Mouse (Mus musculus): ENCODE data around the gene Pnck.

The Pnck gene

DNA sequence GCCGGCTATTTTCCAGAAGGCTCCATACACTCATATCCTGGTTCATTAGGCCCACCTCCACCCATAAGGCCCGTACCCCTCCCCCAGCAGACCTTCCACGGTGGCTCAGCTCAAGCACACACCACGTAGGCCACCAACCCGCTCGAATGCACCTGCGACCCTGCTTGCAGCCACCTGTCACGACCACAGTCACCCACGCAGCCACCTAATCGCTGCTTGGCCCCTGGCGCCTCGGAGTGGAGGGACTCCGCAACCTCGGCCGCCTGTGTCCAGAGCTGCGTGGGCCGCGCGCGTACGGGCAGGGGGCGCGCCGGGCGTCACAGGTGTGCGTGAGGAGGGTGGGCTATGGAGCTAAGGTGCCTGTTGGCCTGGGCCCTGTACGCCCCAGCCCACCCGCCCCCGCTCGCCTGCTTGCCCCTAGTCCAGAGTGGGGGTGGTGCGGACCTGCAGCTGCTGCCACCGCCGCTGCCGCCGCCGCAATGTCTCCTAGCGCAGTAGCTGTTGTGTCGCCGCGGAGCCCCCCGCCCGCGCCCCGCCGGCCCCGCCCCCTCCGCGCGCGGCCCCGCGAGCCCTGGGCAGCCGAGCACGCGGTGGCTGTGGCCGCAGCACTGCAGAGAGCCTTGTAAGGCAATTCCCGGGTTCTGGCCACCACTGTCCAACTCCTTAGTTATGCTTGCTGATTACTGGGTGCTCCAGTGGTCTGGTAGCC is at the start of gene Pnck:
Gene Pnck (minus strand): TSS at position 543 of the 709 bp plus-strand sequence.
- no peak for DNase-seq (ENCODE audit: low read depth, low spot score)

DNA sequence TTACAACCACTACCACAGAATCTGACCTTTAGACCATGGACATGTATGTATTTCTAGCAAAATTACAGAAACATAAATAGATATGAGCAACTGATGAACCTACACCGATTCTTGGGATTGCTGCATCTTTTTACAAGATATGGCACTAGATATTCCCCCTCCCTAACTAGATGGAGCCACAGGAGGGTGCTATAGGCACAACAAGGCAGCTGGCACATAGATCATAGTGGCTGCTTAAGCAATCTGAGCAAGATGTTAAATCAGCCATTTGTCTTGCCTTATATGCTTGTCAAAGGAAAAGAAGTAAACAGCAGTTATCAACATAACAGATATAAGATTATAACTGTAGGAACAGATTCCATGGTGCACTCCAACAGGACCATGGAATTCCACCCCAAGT is 40.6 kb upstream of the Pnck start:
- no peak for DNase-seq (ENCODE audit: low read depth, low spot score)

DNA sequence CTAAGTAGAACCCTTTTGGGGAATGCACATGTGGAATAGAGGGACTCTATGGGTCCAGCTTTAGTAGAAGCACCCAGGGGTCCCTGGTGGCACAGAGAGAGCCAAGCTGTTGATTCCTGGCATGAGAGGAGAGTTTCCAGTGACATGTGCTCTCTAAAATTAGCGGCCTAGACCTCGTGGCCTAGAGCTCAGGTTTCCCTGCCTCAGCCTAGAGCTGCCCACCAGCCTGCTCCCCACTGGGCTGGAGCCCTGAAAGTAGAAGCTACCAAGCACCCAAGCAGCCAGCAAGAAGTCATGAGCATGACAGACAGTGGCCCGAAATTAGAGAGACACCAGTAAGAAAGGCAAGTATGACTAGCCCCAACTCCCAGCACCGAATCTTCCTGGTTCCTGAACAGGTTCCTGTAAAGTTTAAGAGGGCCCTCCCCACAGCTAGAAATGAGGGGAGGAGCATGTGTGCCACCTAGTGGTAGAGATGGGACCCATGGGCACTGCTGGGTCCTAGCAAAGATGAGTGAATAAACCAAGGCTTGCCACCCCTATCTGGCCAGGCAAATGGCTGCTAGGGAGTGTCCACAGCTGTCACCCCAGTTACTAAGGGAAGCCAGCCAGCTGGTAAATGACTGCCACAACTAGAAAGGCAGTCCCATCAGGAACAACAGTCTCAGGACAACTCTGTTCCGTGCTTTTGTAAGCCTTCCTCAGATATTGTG is 31.2 kb upstream of the Pnck start:
- no peak for DNase-seq (ENCODE audit: low read depth, low spot score)

DNA sequence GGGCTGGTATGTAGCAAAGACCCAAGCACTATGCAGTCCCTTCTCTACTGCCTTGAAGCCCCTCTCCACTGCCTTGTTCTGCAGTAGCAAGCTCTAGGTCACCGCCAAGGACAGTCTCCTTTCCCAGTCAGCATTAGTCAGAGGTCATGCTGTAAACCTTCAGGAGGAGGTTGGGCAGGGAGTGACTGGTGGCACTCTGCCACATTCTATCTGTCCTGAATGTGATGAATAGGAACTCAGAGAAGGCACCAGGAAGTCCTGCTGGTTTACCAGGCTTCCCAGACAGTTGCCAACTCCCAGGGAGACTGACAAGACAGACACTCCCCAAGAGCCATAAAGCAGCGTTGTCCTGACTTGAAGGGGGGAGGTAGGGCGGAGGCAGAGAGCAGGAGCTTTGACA is 25.7 kb upstream of the Pnck start:
- no peak for DNase-seq (ENCODE audit: low read depth, low spot score)

DNA sequence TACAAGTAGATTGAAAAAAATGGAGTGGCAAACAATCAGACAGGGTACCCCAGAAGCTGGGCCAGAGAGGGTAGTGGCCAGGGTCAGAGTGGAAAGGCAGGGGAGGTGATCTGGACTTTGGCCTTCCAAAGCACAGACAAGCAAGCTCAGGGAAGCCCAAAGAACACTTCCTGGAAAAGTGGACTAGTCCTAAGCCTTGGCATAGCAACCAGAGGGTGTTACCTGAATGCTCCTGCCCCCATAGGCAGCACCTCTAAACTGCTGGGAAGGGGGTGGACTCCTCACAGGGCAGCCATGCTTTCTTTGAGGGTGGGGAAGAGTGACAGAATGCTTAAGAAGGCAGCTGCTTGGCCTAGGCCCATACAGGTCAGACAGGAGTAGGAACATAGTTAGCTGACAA is 25.1 kb upstream of the Pnck start:
- no peak for DNase-seq (ENCODE audit: low read depth, low spot score)

DNA sequence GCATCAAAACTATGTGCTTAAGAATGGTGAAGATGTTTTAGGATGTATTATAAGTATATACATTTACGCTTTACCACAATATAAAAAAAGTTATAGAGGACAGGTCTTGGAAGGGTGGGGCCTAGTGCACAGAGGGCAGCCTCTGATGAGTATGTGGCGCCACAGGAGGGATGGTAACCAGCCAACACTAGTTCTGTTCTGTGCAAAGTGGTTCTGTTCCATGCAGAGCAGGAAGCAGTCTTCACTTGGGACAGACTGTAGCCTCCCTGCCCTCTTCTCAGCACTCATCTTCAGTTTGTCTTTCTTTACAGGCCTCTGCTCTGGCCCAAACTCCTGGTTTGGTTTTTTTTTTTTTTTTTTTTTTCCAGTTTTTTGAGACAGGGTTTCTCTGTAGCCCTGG is 24.2 kb upstream of the Pnck start:
- no peak for DNase-seq (ENCODE audit: low read depth, low spot score)

DNA sequence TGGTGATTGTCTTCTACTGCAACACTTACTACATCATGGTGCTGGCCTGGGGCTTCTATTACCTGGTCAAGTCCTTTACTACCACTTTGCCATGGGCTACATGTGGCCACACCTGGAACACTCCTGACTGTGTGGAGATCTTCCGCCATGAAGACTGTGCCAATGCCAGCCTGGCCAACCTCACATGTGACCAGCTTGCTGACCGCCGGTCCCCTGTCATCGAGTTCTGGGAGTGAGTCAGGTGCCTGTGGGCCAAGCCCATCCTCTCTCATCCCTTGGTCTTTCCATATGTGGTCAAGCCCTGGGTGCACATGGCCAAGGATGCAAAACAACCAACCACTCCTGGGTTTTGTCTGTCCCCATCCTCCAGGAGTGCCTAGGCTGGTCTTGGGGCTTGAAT is 16.8 kb upstream of the Pnck start:
- DNase-seq (ENCODE audit: low read depth, low spot score): no peak

DNA sequence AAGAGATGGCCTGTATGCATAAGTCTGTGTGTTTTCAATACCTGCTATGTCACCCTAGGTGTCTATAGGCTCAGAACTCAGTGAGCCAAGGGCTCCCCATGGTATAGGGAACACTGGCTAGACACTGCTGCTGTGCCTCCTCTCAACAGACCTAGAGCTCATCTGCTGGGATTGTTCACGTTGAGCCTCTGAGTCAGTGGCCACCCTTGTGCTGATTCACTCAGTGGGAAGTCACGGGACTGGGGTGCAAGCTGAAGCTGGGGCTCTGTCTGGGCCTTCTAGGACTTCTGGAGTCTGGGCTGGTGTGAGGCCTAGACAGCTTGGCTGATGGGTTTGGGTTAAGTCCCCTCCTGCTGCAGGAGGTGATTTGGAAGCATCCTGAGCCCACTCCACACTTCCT is 15.3 kb upstream of the Pnck start:
- DNase-seq (ENCODE audit: low read depth, low spot score): no peak

DNA sequence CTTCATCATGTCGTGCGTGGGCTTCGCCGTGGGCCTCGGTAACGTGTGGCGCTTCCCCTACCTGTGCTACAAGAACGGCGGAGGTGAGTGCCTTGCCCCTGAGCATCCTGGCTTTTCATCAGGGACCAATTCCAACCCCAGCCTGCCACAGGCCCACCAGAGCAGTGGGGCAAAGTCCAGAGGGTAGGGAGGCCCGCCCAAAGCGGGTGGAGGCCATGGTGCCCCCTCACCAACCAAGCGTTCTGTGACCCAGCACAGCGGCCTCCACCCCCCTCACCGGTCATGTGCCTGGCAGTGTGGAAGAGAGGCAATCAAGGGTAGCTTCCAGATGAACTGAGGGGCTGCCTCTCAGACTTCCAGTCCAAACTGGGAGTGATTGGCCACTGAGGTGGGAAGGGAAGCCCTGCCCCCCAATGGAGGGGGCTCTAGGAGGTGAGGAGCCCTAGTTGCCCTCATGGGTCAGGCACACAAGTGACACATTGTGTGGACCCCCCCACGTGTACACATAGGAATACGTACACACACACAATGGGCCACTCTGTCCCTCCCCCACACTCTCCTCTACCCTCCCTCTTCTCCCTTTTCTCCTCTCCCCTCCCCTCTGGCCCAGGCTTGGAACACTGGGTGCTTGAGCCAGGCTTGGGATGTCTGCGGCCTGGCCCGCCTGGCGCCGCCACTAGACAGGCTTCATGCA is 14.2 kb upstream of the Pnck start:
- DNase-seq (ENCODE audit: low read depth, low spot score): no peak

DNA sequence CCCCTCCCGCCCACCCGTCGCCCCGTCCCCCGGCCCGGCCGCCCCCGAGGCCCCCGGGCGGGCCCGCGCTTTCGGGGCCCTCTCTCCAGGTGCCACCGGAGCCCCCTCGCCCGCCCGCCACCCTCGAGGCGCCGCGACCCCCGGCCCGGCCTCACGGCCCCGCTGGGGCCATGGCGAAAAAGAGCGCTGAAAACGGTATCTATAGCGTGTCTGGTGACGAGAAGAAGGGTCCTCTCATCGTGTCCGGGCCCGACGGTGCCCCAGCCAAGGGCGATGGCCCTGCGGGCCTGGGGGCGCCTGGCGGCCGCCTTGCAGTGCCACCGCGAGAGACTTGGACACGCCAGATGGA is 13.7 kb upstream of the Pnck start:
- no peak for DNase-seq (ENCODE audit: low read depth, low spot score)

DNA sequence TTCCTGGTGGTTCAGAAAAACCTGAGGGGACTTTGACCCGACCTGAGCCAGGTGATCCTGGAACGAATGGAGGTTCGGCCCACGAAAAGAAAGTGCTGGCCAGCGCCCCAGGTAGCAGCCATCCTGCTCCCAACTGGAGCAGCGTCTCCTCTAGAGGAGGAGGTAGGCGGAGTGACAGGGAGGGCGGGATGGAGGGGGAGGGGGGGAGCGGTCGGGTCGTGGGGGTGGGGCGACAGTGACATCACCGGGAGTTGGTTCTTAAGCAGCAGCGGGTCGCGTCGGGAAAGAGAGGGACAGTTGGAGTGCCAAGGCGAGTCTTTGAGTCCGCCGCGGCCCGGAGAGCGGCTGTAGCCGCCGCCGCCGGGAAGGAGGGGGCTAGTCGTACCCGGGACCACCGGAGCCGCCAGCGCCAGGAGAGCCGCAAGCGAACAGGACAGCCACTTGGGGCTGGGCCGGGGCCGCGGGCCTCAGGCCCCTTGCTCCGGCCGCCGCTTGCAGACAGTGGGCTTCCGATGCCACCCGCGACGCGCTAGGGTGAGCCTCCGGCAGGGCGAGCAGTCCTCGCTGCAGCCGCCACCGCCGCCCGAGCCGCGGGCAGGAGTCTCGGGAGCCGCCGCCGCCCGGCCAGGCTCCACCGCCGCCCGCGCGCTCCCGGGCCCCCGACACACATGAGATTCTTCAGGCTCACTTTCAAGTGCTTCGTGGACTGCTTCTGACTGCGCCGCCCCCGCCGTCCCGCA is 13.1 kb upstream of the Pnck start, which contains the start of gene Slc6a8:
Gene Slc6a8 (plus strand): TSS at position 272 of the 740 bp plus-strand sequence.
- no peak for DNase-seq (ENCODE audit: low read depth, low spot score)

DNA sequence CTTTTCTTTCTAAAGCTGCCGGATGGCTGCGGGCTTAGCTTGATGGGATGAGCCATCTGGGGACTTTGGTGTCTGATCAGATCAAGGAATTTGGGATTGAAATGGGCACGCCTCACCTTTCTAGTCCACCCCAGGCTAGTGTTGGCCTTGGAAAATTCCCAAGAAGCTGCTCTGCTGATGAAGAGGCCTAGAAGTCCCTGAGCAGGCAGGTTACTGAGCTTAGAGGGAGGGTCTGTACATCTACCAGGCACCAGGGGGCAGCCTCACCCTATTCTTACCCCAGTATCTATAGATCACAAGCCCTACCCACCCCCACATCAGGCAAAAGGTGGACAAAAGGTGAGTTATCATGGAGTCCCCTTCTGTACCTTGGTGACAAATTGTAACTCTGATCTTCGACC is 12.1 kb upstream of the Pnck start:
- peak; percentile 61 for DNase-seq (ENCODE audit: low read depth, low spot score)

DNA sequence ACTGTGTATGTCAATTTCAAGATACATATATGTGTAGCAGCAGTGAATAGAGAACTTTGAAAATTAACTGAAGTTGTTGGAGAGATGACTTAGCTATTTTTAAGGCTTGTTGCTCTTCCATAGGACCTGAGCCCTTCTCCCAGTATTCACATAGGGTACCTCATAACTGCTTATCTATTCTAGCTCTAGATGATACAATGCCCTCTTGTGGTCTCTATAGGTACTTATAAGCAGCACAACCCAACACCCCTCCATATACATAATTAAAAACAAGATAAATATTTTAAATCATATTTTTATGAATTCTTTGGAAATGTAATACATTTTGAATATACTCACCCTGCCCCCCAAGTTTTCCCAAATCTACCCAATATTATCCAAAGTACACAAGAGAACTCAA is 3.2 kb upstream of the Pnck start:
- no peak for DNase-seq (ENCODE audit: low read depth, low spot score)

DNA sequence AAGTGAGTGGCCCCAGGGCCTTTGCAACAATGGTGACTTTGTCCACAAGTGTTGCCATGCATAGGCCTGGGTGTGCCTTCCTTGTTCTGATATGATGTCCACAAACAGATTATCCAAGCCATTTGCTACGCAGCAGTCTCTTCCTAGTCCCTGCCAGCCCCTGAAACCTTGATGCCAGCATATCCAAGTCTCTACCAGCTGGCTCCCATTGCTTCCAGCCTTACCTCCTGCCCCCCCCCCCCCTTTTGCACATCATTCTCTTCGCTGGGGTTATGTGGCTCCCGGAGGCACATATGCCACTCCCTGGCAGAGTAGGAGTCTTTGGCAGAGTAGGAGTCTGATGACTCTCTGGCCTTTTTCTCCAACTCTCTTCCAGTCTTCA is 358 bp upstream of the Pnck start:
- no peak for DNase-seq (ENCODE audit: low read depth, low spot score)

DNA sequence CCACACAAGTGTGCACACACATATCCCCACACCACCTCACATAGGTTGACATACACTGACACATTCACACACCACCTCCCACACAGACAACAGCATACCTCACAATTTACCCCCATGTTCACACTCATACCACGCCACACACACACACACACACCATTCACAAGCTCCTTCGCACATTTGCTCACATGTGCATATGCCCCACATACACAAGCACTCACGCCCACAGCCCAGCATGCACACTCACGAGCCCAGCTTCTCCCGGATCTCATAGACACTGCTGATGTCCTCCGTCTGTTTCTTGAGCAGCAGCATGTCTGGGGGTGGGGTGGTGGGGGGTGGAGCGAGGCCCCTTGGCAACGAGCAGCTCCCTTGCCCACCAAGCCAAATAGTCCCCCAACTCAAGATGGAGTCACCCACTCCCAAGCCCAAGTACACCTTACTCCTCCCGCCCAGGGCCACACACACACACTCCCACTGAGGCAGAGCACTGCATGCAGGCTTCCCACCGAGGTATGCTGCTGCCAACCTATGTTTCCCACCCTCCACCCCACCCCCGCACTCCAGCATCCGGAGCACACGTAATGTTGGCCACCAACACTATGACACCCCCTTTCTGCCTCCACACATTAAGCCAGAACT is 862 bp downstream of the Pnck start:
- no peak for DNase-seq (ENCODE audit: low read depth, low spot score)

DNA sequence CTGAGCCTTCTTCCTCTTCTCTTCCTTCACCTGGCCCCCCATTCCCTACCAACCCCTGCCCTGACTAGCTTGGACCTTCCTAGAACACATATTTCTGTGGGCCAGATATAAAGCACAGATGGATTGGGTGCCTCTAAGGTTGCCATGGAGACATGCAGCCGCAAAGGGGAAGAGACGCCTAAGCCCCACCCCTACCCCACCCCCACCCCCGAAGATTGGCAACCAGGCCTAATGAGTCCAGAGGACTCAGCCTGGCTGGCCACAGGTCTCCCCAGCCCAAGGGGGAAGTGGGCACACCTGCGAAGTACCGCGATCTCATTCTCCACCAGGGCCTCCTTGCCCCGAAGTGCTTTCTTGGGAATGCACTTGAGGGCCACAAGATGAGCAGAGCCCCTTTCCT is 1.5 kb downstream of the Pnck start:
- no peak for DNase-seq (ENCODE audit: low read depth, low spot score)

DNA sequence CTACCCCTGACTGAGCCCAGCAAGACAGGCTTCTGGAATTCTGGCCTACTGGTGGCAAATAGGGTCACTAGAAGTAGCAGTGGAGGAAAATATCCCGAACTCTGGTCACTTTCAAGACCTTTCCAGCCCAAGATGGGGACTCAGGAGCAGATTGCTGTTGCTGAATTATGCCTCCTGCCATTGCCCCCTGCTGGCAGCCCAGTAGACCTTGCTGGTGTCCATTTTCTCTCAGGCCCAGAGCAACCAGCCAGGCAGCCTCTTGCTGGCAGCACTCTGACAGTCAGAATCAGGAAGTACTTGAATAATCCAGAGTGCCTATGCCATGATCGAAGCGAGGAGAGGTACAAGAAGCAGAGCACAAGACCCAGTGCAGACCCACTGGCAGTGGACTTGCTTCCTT is 4.4 kb downstream of the Pnck start:
- DNase-seq (ENCODE audit: low read depth, low spot score): no peak

DNA sequence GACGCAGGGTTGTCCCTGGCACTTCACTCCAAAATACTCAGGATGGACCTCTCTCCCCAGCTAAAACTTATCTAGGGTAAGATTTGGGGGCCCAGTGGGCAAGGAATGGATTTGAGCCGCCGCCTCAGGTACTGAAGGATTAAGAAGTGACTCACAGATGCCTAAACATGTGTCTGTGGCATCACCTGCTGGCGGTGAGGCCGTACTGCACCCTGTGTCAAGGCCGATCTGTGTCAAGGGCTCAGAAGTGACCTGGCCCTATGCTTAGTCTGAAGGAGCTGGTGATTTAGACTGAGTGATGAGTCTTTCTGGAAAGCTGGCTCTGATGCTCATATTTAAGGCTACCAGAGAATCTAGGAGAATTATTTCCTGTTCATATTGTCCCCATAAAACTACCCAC is 5.7 kb downstream of the Pnck start:
- DNase-seq (ENCODE audit: low read depth, low spot score): peak; percentile 71

DNA sequence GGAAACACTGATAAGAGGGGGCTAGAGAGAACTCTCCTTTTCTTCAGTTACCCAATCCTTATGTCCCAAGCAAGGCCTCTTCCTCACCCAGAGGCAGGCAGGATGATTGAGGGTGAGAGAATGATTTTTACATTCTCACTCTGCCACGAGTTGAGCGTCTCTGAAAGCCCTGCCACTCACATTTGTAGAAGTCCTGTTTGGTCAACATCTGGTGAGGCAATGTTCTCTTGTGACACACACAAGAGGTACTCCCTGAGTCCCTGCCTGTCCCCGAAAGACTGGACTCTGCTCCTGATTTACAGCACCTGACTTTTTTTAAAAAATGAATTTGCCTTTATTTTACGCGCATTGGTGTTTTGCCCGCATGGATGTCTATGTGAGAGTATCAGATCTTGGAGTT is 6.5 kb downstream of the Pnck start:
- DNase-seq (ENCODE audit: low read depth, low spot score): no peak

DNA sequence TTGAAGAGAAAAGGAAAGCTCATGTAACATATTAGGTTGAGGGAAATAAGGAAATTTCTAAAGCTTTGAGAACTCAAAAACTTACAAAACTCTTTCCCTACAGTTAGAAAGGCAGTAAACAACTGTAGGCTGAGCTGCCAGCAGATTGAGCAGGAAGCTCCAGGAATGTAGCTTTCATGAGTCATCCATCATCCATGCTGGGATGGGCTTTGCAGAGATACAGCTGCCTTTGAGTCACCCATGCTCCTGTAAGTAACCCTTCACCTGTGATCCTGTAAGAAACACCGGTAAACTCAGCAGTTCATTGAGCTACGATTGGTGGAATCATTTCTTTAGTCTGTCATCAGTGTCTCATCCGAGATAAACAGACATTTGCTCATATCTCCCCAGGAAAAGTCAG is 9.0 kb downstream of the Pnck start:
- DNase-seq (ENCODE audit: low read depth, low spot score): no peak

DNA sequence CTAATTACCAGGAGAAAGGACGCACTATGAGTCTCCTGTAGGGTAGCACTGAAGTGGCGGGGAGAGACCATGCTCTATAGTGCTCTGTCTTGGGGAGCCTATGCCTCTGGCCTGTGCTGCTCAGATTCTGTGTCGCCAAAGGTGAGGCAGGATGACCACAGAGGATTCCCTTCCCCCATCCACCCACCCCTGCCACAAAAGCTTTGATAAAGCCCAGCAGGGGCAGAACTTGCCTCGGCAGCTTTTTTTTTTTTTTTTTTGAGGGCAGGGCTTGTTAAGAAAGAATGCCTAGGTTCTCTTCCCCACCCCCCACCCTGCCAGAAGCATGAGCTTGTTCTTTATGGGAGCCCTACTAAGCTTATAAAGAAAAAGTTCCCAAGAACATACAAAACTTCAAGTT is 14.8 kb downstream of the Pnck start:
- DNase-seq (ENCODE audit: low read depth, low spot score): no peak

Data from retina, adult 2 months (tissue).